ENCODE assay signal across 11 mouse cellular contexts in genomic region chr11:12039748-12040147, GRCm38 (mm10). TPM values are rescaled to one million over a fixed set of nuclear protein-coding genes. Genes with fewer than 3 reads are reported as not detected.
DNase-seq lines count a peak whose midpoint lies in the region; ATAC-seq lines count a peak whose summit lies in the region.
"Had no signal": no experiment of that assay in that cellular context is flagged by ENCODE, and none has a peak within 500 bp of the region (broad histone marks: within the 10 kb centered on the region; RNA-seq: fewer than 3 reads in every experiment).

No protein-coding gene starts in this region.

- intact Hi-C loops in heart, postnatal 25 days (cut with DNase I) = loop anchor here (5.0 kb wide), 3 partner anchors 42 to 217 kb away; no protein-coding TSS in a partner anchor

- H3K36me3 ChIP-seq in liver, embryonic 11.5 days (ENCODE audit: control insufficient read depth, insufficient read depth, low read length) = no peaks in the 10 kb centered on the region
- no peaks in the 10 kb centered on the region for H3K36me3 ChIP-seq in liver, embryonic 12.5 days
- peaks cover 11% of the 10 kb centered on the region for H3K36me3 ChIP-seq in limb, embryonic 10.5 days

- ATAC-seq in liver, embryonic 11.5 days (replicated peaks; ENCODE audit: low FRiP score) = no peak
- no peak for ATAC-seq in liver, embryonic 12.5 days

- 0 out of 2 replicates have a peak overlapping the region, but pooled peaks have one; percentile 19 for H3K27ac ChIP-seq in liver, embryonic 11.5 days (ENCODE audit: low read depth, low read length)
- no peak overlapping the region for H3K27ac ChIP-seq in liver, embryonic 12.5 days
- 0 out of 2 replicates have a peak overlapping the region, but pooled peaks have one; percentile 97 for H3K27ac ChIP-seq in limb, embryonic 10.5 days
- H3K27ac ChIP-seq: liver, embryonic 14.5 days had no signal

- H3K4me2 ChIP-seq in liver, embryonic 11.5 days = no peak overlapping the region
- no peak overlapping the region for H3K4me2 ChIP-seq in liver, embryonic 12.5 days

- H3K9me3 ChIP-seq in liver, embryonic 11.5 days (ENCODE audit: control insufficient read depth, low read length) = no peaks in the 10 kb centered on the region
- no peaks in the 10 kb centered on the region for H3K9me3 ChIP-seq in liver, embryonic 12.5 days (replicated peaks)
- no peaks in the 10 kb centered on the region for H3K9me3 ChIP-seq in limb, embryonic 10.5 days (replicated peaks)

- H3K27me3 ChIP-seq in liver, embryonic 11.5 days (replicated peaks; ENCODE audit: control insufficient read depth, insufficient read depth, low read length) = peaks cover 61% of the 10 kb centered on the region
- peaks cover 85% of the 10 kb centered on the region for H3K27me3 ChIP-seq in liver, embryonic 12.5 days (replicated peaks)
- peaks cover 89% of the 10 kb centered on the region for H3K27me3 ChIP-seq in limb, embryonic 10.5 days (ENCODE audit: low read depth, poor library complexity, severe bottlenecking)

- H3K4me3 ChIP-seq in liver, embryonic 11.5 days (ENCODE audit: low read depth, low read length) = no peak overlapping the region
- no peak overlapping the region for H3K4me3 ChIP-seq in liver, embryonic 12.5 days
- H3K4me3 ChIP-seq in limb, embryonic 10.5 days = no peak overlapping the region
- H3K4me3 ChIP-seq: erythroblast, embryonic 14.5 days had no signal

- 68% methylated on average over 6 of the region's 6 CpGs for WGBS in liver, embryonic 11.5 days
- 61% methylated on average over 6 of the region's 6 CpGs for WGBS in liver, embryonic 12.5 days (ENCODE audit: insufficient replicate concordance)
- 70% methylated on average over 6 of the region's 6 CpGs for WGBS in limb, embryonic 10.5 days

- no peaks in the 10 kb centered on the region; the same call in 1 of the 2 replicates for H3K4me1 ChIP-seq in liver, embryonic 11.5 days (replicated peaks; ENCODE audit: control insufficient read depth, insufficient read depth, low read length)
- 0 out of 2 replicates have a peak, but pooled peaks cover 16% of the 10 kb centered on the region for H3K4me1 ChIP-seq in liver, embryonic 12.5 days
- 0 out of 2 replicates have a peak, but pooled peaks cover 6% of the 10 kb centered on the region for H3K4me1 ChIP-seq in limb, embryonic 10.5 days

- DNase-seq in adrenal gland, postnatal 14 days = peak; percentile 14
- DNase-seq in adrenal gland, adult 8-10 months = no peak
- DNase-seq in heart, postnatal 4 days = peak; percentile 20
- DNase-seq in heart, postnatal 25 days (ENCODE audit: low spot score) = no peak
- no peak for DNase-seq in liver, embryonic 11.5 days (ENCODE audit: low spot score)
- no peak for DNase-seq in limb, embryonic 10.5 days (ENCODE audit: low spot score)
- no peak for DNase-seq in ovary, adult 18-20 months (ENCODE audit: low spot score)
- DNase-seq: adrenal gland, adult 2 months had no signal

- no peak overlapping the region for H3K9ac ChIP-seq in liver, embryonic 11.5 days (ENCODE audit: low read depth, low read length)
- H3K9ac ChIP-seq in liver, embryonic 12.5 days = no peak overlapping the region
- H3K9ac ChIP-seq: liver, embryonic 14.5 days had no signal

RNA-seq across cellular contexts. Expression of gene Grb10, which starts 1.3 kb away (rescaled TPM):
- 149 and 158 TPM in 2 replicates for total RNA-seq in adrenal gland, postnatal 14 days (2021)
- 10 to 100 TPM; 64.1 to 75.4 (median 74.2) TPM for total RNA-seq in adrenal gland, adult 8-10 months (2022)
- 100 to 1,000 TPM; 356 to 401 TPM for total RNA-seq in heart, postnatal 4 days (2021)
- 100 to 1,000 TPM; 103 to 108 TPM for total RNA-seq in heart, postnatal 25 days (2021)
- 172 and 195 TPM in 2 replicates for polyA plus RNA-seq in liver, embryonic 11.5 days (2014; fragmentation: Nextera tagmentation; extraction: Ambion mirVana)
- polyA plus RNA-seq in liver, embryonic 12.5 days (2016; fragmentation: Nextera tagmentation; extraction: Ambion mirVana) = 206 and 211 TPM in 2 replicates
- 474 and 593 TPM in 2 replicates for polyA plus RNA-seq in limb, embryonic 10.5 days (2016; fragmentation: Nextera tagmentation; extraction: Ambion mirVana)

Comparison
In these comparisons a context has a peak if more than half of its experiments do, and no peak if none do; other contexts are left out.
1. DNase-seq: peak in adrenal gland, postnatal 14 days (single experiment) and heart, postnatal 4 days (single experiment); none in adrenal gland, adult 8-10 months (single experiment), heart, postnatal 25 days (single experiment), liver, embryonic 11.5 days (single experiment), limb, embryonic 10.5 days (single experiment) and ovary, adult 18-20 months (single experiment).